Comparison of ENCODE assay signal across 15 mouse cellular contexts in the genomic region with DNA sequence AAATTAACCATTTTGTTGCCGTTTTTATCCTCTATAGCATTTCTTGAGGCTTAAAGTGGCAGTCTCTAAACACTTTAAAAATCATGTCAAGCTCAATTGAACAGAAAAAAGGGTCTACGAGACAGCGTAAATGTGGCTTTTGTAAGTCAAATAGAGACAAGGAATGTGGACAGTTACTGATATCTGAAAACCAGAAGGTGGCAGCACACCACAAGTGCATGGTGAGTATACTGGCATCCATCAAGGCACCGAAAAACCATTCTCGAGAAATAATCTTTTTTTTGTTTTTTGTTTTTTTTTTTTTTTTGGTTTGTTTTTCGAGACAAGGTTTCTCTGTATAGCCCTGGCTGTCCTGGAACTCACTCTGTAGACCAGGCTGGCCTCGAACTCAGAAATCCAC. TPM values are rescaled to one million over a fixed set of nuclear protein-coding genes. Genes with fewer than 3 reads are reported as not detected.
DNase-seq lines count a peak whose midpoint lies in the region; TF ChIP-seq lines count a peak whose summit lies in the region.
"Had no signal": no experiment of that assay in that cellular context is flagged by ENCODE, and none has a peak within 500 bp of the region (broad histone marks: within the 10 kb centered on the region; RNA-seq: fewer than 3 reads in every experiment).

No protein-coding gene starts in this region.

- TF ChIP-seq CTCF in gastrocnemius, adult 2 months (IDR thresholded peaks at IDR 0.05) = peak; percentile 24; the same call in 1 of the 2 replicates
- TF ChIP-seq CTCF in left cerebral cortex, adult 2 months (IDR thresholded peaks at IDR 0.05) = peak; percentile 29

- intact Hi-C loops in gastrocnemius, adult 2 months (cut with DNase I) = no loop called here
- intact Hi-C loops in left cerebral cortex, adult 2 months (cut with DNase I) = no loop called here

- no peak overlapping the region for H3K27ac ChIP-seq in gastrocnemius, adult 2 months
- no peak overlapping the region for H3K27ac ChIP-seq in left cerebral cortex, adult 2 months
- H3K27ac ChIP-seq: embryonic facial prominence, embryonic 10.5 days; macrophage; midbrain, embryonic 13.5 days had no signal

- no peak for DNase-seq in gastrocnemius, adult 2 months
- no peak for DNase-seq in gastrocnemius, postnatal 25 days
- no peak for DNase-seq in left cerebral cortex, adult 2 months (ENCODE audit: extremely low spot score in 1 of 2, low spot score in 2 of 2)
- DNase-seq in left cerebral cortex, adult 11 months (ENCODE audit: low spot score) = no peak
- DNase-seq in 416B (ENCODE audit: low read depth) = peak; percentile 36
- DNase-seq in adipocyte (ENCODE audit: low spot score) = peak; percentile 18
- no peak for DNase-seq in adrenal gland, postnatal 4 days (ENCODE audit: low spot score in 2 of 2)
- no peak for DNase-seq in cerebellum, adult 9-10 months
- DNase-seq: adrenal gland, adult 8-10 months; heart, adult 18-20 months; heart, postnatal 14 days; spleen, adult 18-20 months had no signal

- no peak overlapping the region for H3K4me3 ChIP-seq in gastrocnemius, adult 2 months
- no peak overlapping the region for H3K4me3 ChIP-seq in left cerebral cortex, adult 2 months
- H3K4me3 ChIP-seq: embryonic facial prominence, embryonic 10.5 days; midbrain, embryonic 13.5 days had no signal

RNA-seq across cellular contexts. Expression of a gene that starts 4.5 kb away (rescaled TPM):
- 1 to 10 TPM; 3.5 to 4.6 TPM for total RNA-seq in gastrocnemius, adult 2 months (2021)
- 1 to 10 TPM; 2.7 to 3.6 TPM for total RNA-seq in gastrocnemius, postnatal 25 days (2021)
- 10 to 100 TPM; 17.0 to 17.2 TPM for total RNA-seq in left cerebral cortex, adult 2 months (2021)
- total RNA-seq in adrenal gland, postnatal 4 days (2021) = 10 to 100 TPM; 17.8 to 17.9 TPM

Comparison
In these comparisons a context has a peak if more than half of its experiments do, and no peak if none do; other contexts are left out.
1. DNase-seq: peak in 416B (single experiment) and adipocyte (single experiment); none in gastrocnemius, adult 2 months (single experiment), gastrocnemius, postnatal 25 days (single experiment), left cerebral cortex, adult 2 months (0 of 2), left cerebral cortex, adult 11 months (single experiment), adrenal gland, postnatal 4 days (0 of 2) and cerebellum, adult 9-10 months (single experiment).